Mouse (Mus musculus) lung, postnatal 0 days (tissue): ENCODE results near the gene Rhot2.

ENCODE experiments used
- CTCF ChIP-seq: IDR thresholded peaks from 2 replicates; pipeline ENCODE4 v1.5.1; 2016; ENCODE audit warnings: antibody characterized with exemption, mild to moderate bottlenecking
- EP300 ChIP-seq: IDR thresholded peaks from 2 replicates; pipeline ENCODE4 v1.6.1; 2016; ENCODE audit warnings: antibody characterized with exemption, mild to moderate bottlenecking, control low read depth

GRCm38 (mm10) chr17:25808789-25809605 lies 35.7 kb downstream of the Rhot2 start, which contains the start of gene Fbxl16:
- TF ChIP-seq CTCF (peak; percentile 44), EP300 (no peak)
